Mouse (Mus musculus) forebrain, embryonic 16.5 days (tissue): ENCODE data around the gene A930017K11Rik. TPM values are rescaled to one million over a fixed set of nuclear protein-coding genes. Genes with fewer than 3 reads are reported as not detected.

Source experiments
- ATAC-seq: fragments of 200-750 bp; cut with Nextera tagmentation; 2 replicates; pipeline ENCODE4 v1.8.0; 2017; ENCODE audit warnings: mild to moderate bottlenecking, moderate library complexity
- H3K27ac ChIP-seq: fragments of 300-500 bp; sonication (generic); 2 replicates; pipeline ENCODE4 v1.5.1; 2014; ENCODE audit warnings: low read length, control low read depth
- H3K27me3 ChIP-seq: fragments of 300-500 bp; sonication (generic); replicated peaks from 2 replicates; pipeline ENCODE4 v1.6.1; 2014; ENCODE audit warnings: low read length; ENCODE audit not compliant: control insufficient read depth, insufficient read depth
- H3K36me3 ChIP-seq: fragments of 300-500 bp; sonication (generic); 2 replicates; pipeline ENCODE4 v1.6.1; 2014; ENCODE audit not compliant: control insufficient read depth, insufficient read depth
- H3K4me1 ChIP-seq: fragments of 300-500 bp; sonication (generic); replicated peaks from 2 replicates; pipeline ENCODE4 v1.6.1; 2014; ENCODE audit warnings: low read length; ENCODE audit not compliant: control insufficient read depth, insufficient read depth
- H3K4me2 ChIP-seq: fragments of 300-500 bp; sonication (generic); 2 replicates; pipeline ENCODE4 v1.6.1; 2014; ENCODE audit warnings: mild to moderate bottlenecking, low read length, control low read depth
- H3K4me3 ChIP-seq: fragments of 300-500 bp; sonication (generic); replicated peaks from 2 replicates; pipeline ENCODE4 v1.5.1; 2014; ENCODE audit warnings: mild to moderate bottlenecking, low read length, control low read depth
- H3K9ac ChIP-seq: fragments of 300-500 bp; sonication (generic); replicated peaks from 2 replicates; pipeline ENCODE4 v1.6.1; 2014; ENCODE audit warnings: low read depth, low read length, control low read depth
- H3K9me3 ChIP-seq: fragments of 300-500 bp; sonication (generic); 2 replicates; pipeline ENCODE4 v1.6.1; 2016; ENCODE audit warnings: low read length; ENCODE audit not compliant: control insufficient read depth
- WGBS: fragments of 180-500 bp; shearing (Covaris S2); extraction: QIAGEN DNeasy Blood & Tissue Kit; methylation state at CpG from one replicate; pipeline ENCODE4 v1.1.7; 2014; 5-methylcytosine and 5-hydroxymethylcytosine counted together
- polyA plus RNA-seq: library from polyadenylated mRNA; unstranded; fragments of >200 nt; fragmentation: Nextera tagmentation; extraction: Ambion mirVana; gene quantifications from 2 replicates; pipeline ENCODE4 v1.2.1, GENCODE M21; 2015

The A930017K11Rik gene
- polyA plus RNA-seq, 1 experiment from 2014 or later = not detected

DNA sequence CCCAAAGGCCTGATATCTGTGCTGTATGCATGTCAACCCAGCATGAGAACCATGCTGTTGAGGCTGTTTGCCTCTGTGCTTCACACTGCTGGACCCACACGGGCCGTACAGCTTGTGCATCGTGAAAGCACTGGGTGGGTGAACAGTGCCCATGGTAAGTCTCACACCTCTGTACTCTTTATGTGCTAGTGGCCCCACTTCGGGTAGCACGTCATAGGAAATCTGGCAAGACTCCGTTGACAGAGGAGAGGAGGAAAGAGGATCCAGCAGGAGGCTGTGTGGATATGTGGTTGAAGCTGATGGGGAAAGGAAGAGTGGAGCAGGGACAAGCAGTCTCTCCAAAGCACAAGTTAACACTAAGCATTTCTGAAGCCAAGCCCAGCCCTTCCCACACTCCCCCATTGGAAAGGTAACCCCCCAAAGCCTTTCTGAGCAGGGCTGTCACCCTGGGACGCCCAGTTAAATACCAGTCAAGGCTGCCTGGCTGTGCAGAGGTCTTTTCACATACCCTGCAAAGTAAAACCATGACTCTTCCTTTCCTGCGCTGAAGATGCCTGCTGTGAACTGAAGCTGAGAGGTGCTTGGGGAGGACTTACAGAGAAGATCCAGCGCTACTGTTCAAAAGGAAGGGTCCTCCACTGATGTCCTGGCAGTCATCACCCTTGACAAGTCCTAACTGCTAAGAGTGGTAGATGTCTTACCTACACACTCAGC lies 34.2 kb downstream of the A930017K11Rik start:
- no peaks in the 10 kb centered on the region for H3K9me3 ChIP-seq
- no peaks in the 10 kb centered on the region for H3K36me3 ChIP-seq
- H3K4me1 ChIP-seq = peaks cover 23% of the 10 kb centered on the region
- peak overlapping the region; percentile 84 for H3K9ac ChIP-seq
- peak overlapping the region; percentile 99 for H3K4me3 ChIP-seq
- ATAC-seq = no peak
- H3K27me3 ChIP-seq = no peaks in the 10 kb centered on the region
- peak overlapping the region; percentile 88 for H3K4me2 ChIP-seq
- WGBS = 90% methylated on average over 9 of the region's 9 CpGs
- H3K27ac ChIP-seq = no peak overlapping the region

DNA sequence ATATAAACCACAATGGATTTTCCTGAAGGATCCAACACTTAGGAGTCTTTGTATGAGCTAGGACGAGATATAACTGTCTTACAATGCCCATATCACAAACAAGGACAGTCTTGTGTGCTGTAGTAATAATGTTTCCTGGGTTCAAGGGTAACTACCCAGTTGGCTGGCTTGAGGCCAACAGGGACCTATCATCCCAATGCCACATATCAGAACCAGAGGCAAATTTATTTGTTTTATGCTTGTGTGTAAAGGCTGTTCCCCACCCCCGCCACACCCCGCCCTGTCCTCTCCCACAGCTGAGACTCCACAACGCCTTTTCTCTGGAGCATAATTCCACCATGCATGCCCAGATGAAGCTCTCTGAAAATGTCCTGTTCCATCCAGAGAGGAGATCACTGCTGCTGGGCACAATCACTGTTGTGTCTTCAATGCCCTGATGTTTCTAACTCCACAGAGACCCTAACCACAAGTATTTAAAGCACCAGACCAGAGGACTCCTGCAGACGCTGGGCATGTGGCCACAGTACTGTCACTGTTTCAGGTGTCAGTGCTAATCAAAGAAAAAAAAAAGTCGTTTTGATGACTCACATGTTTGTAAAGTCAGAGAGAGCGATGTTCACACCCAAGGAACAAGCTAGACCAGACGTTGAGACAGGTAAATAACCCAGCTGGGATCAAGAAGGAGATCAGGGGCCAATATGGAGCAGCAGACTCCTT lies 35.3 kb downstream of the A930017K11Rik start:
- no peaks in the 10 kb centered on the region for H3K9me3 ChIP-seq
- H3K27me3 ChIP-seq = no peaks in the 10 kb centered on the region
- H3K4me3 ChIP-seq = no peak overlapping the region
- no peak overlapping the region for H3K27ac ChIP-seq
- no peak overlapping the region for H3K9ac ChIP-seq
- no peaks in the 10 kb centered on the region for H3K36me3 ChIP-seq
- ATAC-seq = no peak
- WGBS = 88% methylated on average over 8 of the region's 8 CpGs
- H3K4me2 ChIP-seq = no peak overlapping the region
- H3K4me1 ChIP-seq = peaks cover 23% of the 10 kb centered on the region

GRCm38 (mm10) chr17:25914295-25914694 lies 38.1 kb downstream of the A930017K11Rik start:
- Histone ChIP-seq H3K9ac (no peak overlapping the region), H3K4me3 (no peak overlapping the region), H3K27ac (no peak overlapping the region), H3K4me2 (no peak overlapping the region), H3K4me1 (peaks cover 19% of the 10 kb centered on the region), H3K9me3 (no peaks in the 10 kb centered on the region), H3K36me3 (no peaks in the 10 kb centered on the region), H3K27me3 (no peaks in the 10 kb centered on the region)
- no peak for ATAC-seq
- 89% methylated on average over 4 of the region's 4 CpGs for WGBS

DNA sequence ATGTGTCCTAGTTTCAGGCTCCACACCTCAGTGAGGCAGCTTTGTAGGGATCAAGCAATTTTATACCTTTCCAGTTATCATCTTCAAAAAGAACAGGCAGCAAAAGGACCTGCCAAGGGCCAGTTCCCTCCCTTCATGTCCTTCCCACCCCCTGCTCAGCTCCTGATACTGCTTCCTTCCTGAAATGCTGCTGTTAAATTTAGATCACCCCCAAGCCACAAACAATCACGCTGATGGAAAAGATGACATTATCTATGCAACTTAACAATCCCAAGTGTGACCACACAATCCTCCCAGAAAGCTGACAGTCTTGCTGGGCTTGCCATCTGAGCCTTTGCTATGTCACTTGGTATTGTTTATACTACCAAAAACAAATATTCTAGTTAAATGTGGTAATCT lies 38.5 kb downstream of the A930017K11Rik start:
- no peaks in the 10 kb centered on the region for H3K27me3 ChIP-seq
- ATAC-seq = no peak
- H3K4me1 ChIP-seq = peaks cover 19% of the 10 kb centered on the region
- H3K9ac ChIP-seq = no peak overlapping the region
- H3K4me2 ChIP-seq = no peak overlapping the region
- WGBS = 90% methylated on average over 1 of the region's 1 CpGs
- H3K4me3 ChIP-seq = no peak overlapping the region
- H3K27ac ChIP-seq = no peak overlapping the region
- no peaks in the 10 kb centered on the region for H3K9me3 ChIP-seq
- H3K36me3 ChIP-seq = no peaks in the 10 kb centered on the region

DNA sequence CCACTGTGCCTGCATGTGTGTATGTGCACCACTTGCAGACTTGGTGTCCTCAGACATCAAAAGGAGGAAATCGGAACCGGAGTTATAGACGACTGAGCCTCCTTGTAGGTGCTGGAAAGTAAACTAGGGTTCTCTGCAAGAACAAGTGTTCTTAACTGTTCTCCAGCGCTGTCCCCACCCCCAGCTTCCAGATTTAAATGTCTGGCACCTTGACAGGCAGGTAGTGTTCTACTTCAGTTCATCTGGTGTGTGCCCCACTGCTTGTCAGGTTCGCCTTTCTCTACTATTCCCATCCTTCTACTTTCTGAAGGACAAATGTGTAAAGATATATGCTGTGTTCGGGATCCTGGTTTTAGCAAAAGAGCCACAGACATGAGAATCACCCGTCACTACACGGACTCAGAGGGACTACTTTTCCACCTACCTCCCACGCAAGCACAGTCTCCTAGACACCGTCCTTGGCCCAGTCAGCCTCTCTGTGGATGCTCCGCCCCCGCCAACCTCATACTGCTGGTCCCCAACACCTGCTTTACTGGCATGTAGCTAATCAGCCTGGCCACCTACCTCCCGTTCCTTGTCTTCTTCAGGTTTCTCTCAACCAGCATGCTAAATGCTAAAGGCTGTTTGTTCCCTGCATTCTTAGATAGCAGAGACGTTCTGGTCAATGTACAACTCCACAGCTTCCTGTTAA lies 39.0 kb downstream of the A930017K11Rik start:
- H3K36me3 ChIP-seq = no peaks in the 10 kb centered on the region
- no peak overlapping the region for H3K27ac ChIP-seq
- H3K9me3 ChIP-seq = no peaks in the 10 kb centered on the region
- peaks cover 13% of the 10 kb centered on the region for H3K4me1 ChIP-seq
- no peak for ATAC-seq
- 90% methylated on average over 14 of the region's 14 CpGs for WGBS
- no peak overlapping the region for H3K9ac ChIP-seq
- H3K4me3 ChIP-seq = no peak overlapping the region
- no peak overlapping the region for H3K4me2 ChIP-seq
- H3K27me3 ChIP-seq = no peaks in the 10 kb centered on the region

GRCm38 (mm10) chr17:25911816-25912215 lies 40.5 kb downstream of the A930017K11Rik start:
- Histone ChIP-seq H3K27ac (no peak overlapping the region), H3K4me2 (no peak overlapping the region), H3K9me3 (no peaks in the 10 kb centered on the region), H3K4me1 (no peaks in the 10 kb centered on the region), H3K27me3 (no peaks in the 10 kb centered on the region), H3K36me3 (no peaks in the 10 kb centered on the region), H3K4me3 (no peak overlapping the region), H3K9ac (no peak overlapping the region)
- WGBS = 91% methylated on average over 4 of the region's 4 CpGs
- no peak for ATAC-seq

- no peak for ATAC-seq
- Histone ChIP-seq H3K4me1 (no peaks in the 10 kb centered on the region), H3K9me3 (no peaks in the 10 kb centered on the region), H3K27ac (no peak overlapping the region), H3K4me2 (no peak overlapping the region), H3K27me3 (no peaks in the 10 kb centered on the region), H3K36me3 (no peaks in the 10 kb centered on the region), H3K9ac (no peak overlapping the region), H3K4me3 (no peak overlapping the region)
- 87% methylated on average over 2 of the region's 2 CpGs for WGBS
Measured at GRCm38 (mm10) chr17:25907640-25908039, 44.7 kb downstream of the A930017K11Rik start.

DNA sequence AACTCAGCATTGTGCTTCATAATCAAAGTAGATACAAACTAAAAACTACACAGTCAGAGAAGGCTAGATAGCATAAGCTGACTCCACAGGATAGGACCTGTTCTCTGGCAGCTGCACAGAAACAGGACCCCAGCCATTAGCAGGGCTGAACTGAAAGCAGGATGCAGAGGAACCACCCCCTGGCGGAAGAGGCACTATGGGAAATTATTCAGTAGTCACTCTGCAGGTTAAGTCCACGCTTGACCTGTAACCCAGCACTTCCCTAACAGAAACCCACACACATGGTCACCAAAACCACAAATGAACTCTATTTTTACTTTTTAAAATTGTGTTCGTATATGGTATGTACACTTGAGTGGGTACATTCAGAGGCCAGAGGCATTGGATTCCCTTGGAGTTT lies 49.3 kb downstream of the A930017K11Rik start:
- no peaks in the 10 kb centered on the region for H3K36me3 ChIP-seq
- H3K4me2 ChIP-seq = no peak overlapping the region
- no peak for ATAC-seq
- no peak overlapping the region for H3K9ac ChIP-seq
- H3K9me3 ChIP-seq = no peaks in the 10 kb centered on the region
- 93% methylated on average over 3 of the region's 3 CpGs for WGBS
- no peaks in the 10 kb centered on the region for H3K27me3 ChIP-seq
- no peak overlapping the region for H3K27ac ChIP-seq
- H3K4me3 ChIP-seq = no peak overlapping the region
- H3K4me1 ChIP-seq = no peaks in the 10 kb centered on the region

DNA sequence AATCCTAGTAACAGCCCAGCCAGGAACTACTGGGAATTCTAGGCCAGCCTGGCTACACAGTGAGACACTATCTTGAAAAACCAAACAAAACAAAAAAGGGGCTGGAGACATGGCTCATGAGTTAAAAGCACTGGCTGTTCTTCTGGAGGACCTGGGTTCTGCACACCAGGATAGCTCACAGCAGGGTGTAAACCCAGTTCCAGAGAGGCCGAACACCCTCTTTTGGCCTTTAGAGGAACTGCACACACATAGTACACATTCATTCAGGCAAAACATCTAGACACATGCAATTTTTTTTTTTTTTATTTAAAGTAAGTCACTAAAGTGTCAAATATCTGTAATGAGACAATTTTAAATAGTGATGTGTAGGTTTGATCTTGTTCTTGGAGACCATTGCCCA lies 52.2 kb downstream of the A930017K11Rik start:
- H3K27ac ChIP-seq = no peak overlapping the region
- H3K9ac ChIP-seq = no peak overlapping the region
- WGBS = 100% methylated on average over 1 of the region's 1 CpGs
- no peaks in the 10 kb centered on the region for H3K9me3 ChIP-seq
- H3K4me1 ChIP-seq = no peaks in the 10 kb centered on the region
- H3K36me3 ChIP-seq = no peaks in the 10 kb centered on the region
- no peak for ATAC-seq
- no peak overlapping the region for H3K4me3 ChIP-seq
- no peaks in the 10 kb centered on the region for H3K27me3 ChIP-seq
- H3K4me2 ChIP-seq = no peak overlapping the region
